Comparison of ENCODE assay signal across 16 mouse cellular contexts in the genomic region with DNA sequence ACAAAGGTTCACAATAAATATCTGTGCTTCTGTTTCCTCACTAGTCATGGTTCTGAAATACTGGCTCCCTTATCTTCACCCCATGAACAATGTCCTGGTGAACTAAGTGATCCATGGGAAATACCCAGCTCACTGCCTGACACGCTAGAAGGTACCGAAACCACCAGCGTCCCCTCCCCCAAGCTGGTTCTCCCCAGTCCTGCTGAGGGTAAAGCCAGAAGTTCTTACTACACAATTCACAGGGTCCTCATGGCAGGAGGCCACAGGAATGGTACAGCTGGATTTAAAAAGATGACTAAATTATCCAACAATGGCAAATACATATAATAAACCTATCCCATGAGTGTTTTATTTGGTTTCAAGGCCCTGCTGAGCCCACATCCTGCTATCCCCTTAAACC.
DNase-seq lines count a peak whose midpoint lies in the region; ATAC-seq and TF ChIP-seq lines count a peak whose summit lies in the region.
"Had no signal": no experiment of that assay in that cellular context is flagged by ENCODE, and none has a peak within 500 bp of the region (broad histone marks: within the 10 kb centered on the region; RNA-seq: fewer than 3 reads in every experiment).

No protein-coding gene starts in this region.

- no peaks in the 10 kb centered on the region for H3K27me3 ChIP-seq in hindbrain, embryonic 14.5 days (ENCODE audit: control insufficient read depth, insufficient read depth, low read length)
- no peaks in the 10 kb centered on the region; the same call in 1 of the 2 replicates for H3K27me3 ChIP-seq in hindbrain, embryonic 10.5 days (ENCODE audit: insufficient read depth, poor library complexity, severe bottlenecking)
- H3K27me3 ChIP-seq in forebrain, embryonic 16.5 days (replicated peaks; ENCODE audit: control insufficient read depth, insufficient read depth, low read length) = no peaks in the 10 kb centered on the region
- no peaks in the 10 kb centered on the region for H3K27me3 ChIP-seq in midbrain, embryonic 15.5 days (replicated peaks)
- H3K27me3 ChIP-seq: kidney, embryonic 15.5 days had no signal

- H3K4me1 ChIP-seq in hindbrain, embryonic 14.5 days (replicated peaks; ENCODE audit: control insufficient read depth, insufficient read depth, low read length) = 0 out of 2 replicates have a peak, but pooled peaks cover 5% of the 10 kb centered on the region
- H3K4me1 ChIP-seq in hindbrain, embryonic 10.5 days (replicated peaks) = peaks cover 16% of the 10 kb centered on the region
- H3K4me1 ChIP-seq in forebrain, embryonic 16.5 days (replicated peaks; ENCODE audit: control insufficient read depth, insufficient read depth, low read length) = peaks cover 17% of the 10 kb centered on the region
- peaks cover 11% of the 10 kb centered on the region for H3K4me1 ChIP-seq in midbrain, embryonic 15.5 days
- H3K4me1 ChIP-seq: kidney, embryonic 15.5 days had no signal

- H3K27ac ChIP-seq in hindbrain, embryonic 14.5 days = peak overlapping the region; percentile 14; the same call in 1 of the 2 replicates
- no peak overlapping the region for H3K27ac ChIP-seq in hindbrain, embryonic 10.5 days
- H3K27ac ChIP-seq in forebrain, embryonic 16.5 days (ENCODE audit: low read length) = peak overlapping the region; percentile 73
- peak overlapping the region; percentile 60 for H3K27ac ChIP-seq in midbrain, embryonic 15.5 days
- H3K27ac ChIP-seq: kidney, embryonic 15.5 days; liver, embryonic 14.5 days had no signal

- no peak overlapping the region for H3K4me3 ChIP-seq in hindbrain, embryonic 14.5 days (replicated peaks; ENCODE audit: low read length)
- no peak overlapping the region for H3K4me3 ChIP-seq in hindbrain, embryonic 10.5 days
- H3K4me3 ChIP-seq in forebrain, embryonic 16.5 days (replicated peaks; ENCODE audit: low read length) = no peak overlapping the region
- H3K4me3 ChIP-seq in midbrain, embryonic 15.5 days = no peak overlapping the region
- H3K4me3 ChIP-seq: kidney, embryonic 15.5 days had no signal

- TF ChIP-seq POLR2A in brain, embryonic 14.5 days (IDR thresholded peaks at IDR 0.05; ENCODE audit: borderline replicate concordance, extremely low read depth, insufficient read depth, insufficient read length, poor library complexity, severe bottlenecking) = no peak

- intact Hi-C loops in heart, postnatal 14 days (cut with DNase I) = no loop called here

- ATAC-seq in hindbrain, embryonic 14.5 days (ENCODE audit: low FRiP score) = no peak
- no peak for ATAC-seq in forebrain, embryonic 16.5 days
- no peak for ATAC-seq in midbrain, embryonic 15.5 days (replicated peaks)

- H3K9ac ChIP-seq in hindbrain, embryonic 14.5 days = no peak overlapping the region
- H3K9ac ChIP-seq in forebrain, embryonic 16.5 days (replicated peaks; ENCODE audit: low read depth, low read length) = no peak overlapping the region
- H3K9ac ChIP-seq in midbrain, embryonic 15.5 days = no peak overlapping the region
- H3K9ac ChIP-seq: kidney, embryonic 15.5 days; liver, embryonic 14.5 days had no signal

- no peaks in the 10 kb centered on the region for H3K9me3 ChIP-seq in hindbrain, embryonic 14.5 days (ENCODE audit: control insufficient read depth, low read length)
- H3K9me3 ChIP-seq in hindbrain, embryonic 10.5 days = no peaks in the 10 kb centered on the region
- H3K9me3 ChIP-seq in forebrain, embryonic 16.5 days (ENCODE audit: control insufficient read depth, low read length) = no peaks in the 10 kb centered on the region
- no peaks in the 10 kb centered on the region for H3K9me3 ChIP-seq in midbrain, embryonic 15.5 days
- H3K9me3 ChIP-seq: kidney, embryonic 15.5 days had no signal

- WGBS in hindbrain, embryonic 14.5 days = 75% methylated on average over 3 of the region's 3 CpGs
- WGBS in hindbrain, embryonic 10.5 days = 78% methylated on average over 3 of the region's 3 CpGs
- 40% methylated on average over 3 of the region's 3 CpGs for WGBS in forebrain, embryonic 16.5 days
- 74% methylated on average over 3 of the region's 3 CpGs for WGBS in midbrain, embryonic 15.5 days

- no peak for TF ChIP-seq CTCF in brain, embryonic 14.5 days (IDR thresholded peaks at IDR 0.05; ENCODE audit: borderline replicate concordance, extremely low read depth, insufficient read depth, insufficient read length)

- no peaks in the 10 kb centered on the region for H3K36me3 ChIP-seq in hindbrain, embryonic 14.5 days (replicated peaks; ENCODE audit: control insufficient read depth, insufficient read depth)
- H3K36me3 ChIP-seq in hindbrain, embryonic 10.5 days = no peaks in the 10 kb centered on the region
- no peaks in the 10 kb centered on the region for H3K36me3 ChIP-seq in forebrain, embryonic 16.5 days (ENCODE audit: control insufficient read depth, insufficient read depth)
- H3K36me3 ChIP-seq in midbrain, embryonic 15.5 days (replicated peaks) = no peaks in the 10 kb centered on the region
- H3K36me3 ChIP-seq: kidney, embryonic 15.5 days had no signal

- H3K4me2 ChIP-seq in hindbrain, embryonic 14.5 days (replicated peaks) = no peak overlapping the region
- no peak overlapping the region for H3K4me2 ChIP-seq in forebrain, embryonic 16.5 days (ENCODE audit: low read length)
- H3K4me2 ChIP-seq in midbrain, embryonic 15.5 days = no peak overlapping the region
- H3K4me2 ChIP-seq: kidney, embryonic 15.5 days had no signal

- DNase-seq in hindbrain, embryonic 14.5 days (ENCODE audit: low spot score) = no peak
- DNase-seq in hindbrain, embryonic 10.5 days (ENCODE audit: low spot score) = no peak
- DNase-seq in brain, embryonic 14.5 days (ENCODE audit: low read depth) = peak; percentile 24
- no peak for DNase-seq in ovary, postnatal 36 days (ENCODE audit: low spot score)
- no peak for DNase-seq in heart, postnatal 14 days
- DNase-seq in MN1 (ENCODE audit: low spot score) = no peak
- DNase-seq: adrenal gland, adult 8-10 months; cerebellum, adult 11-12 months; cerebellum, postnatal 36 days; gastrocnemius, postnatal 25 days; layer of hippocampus, postnatal 36 days; thymus, postnatal 14 days had no signal
